20 mouse cellular contexts compared by ENCODE assay signal in genomic region chr8:110788981-110789380, GRCm38 (mm10). TPM values are rescaled to one million over a fixed set of nuclear protein-coding genes. Genes with fewer than 3 reads are reported as not detected.
DNase-seq lines count a peak whose midpoint lies in the region; ATAC-seq and TF ChIP-seq lines count a peak whose summit lies in the region.
"Had no signal": no experiment of that assay in that cellular context is flagged by ENCODE, and none has a peak within 500 bp of the region (broad histone marks: within the 10 kb centered on the region; RNA-seq: fewer than 3 reads in every experiment).

No protein-coding gene starts in this region.

- no peaks in the 10 kb centered on the region for H3K27me3 ChIP-seq in intestine, embryonic 16.5 days (replicated peaks; ENCODE audit: control insufficient read depth, insufficient read depth, low read length)
- no peaks in the 10 kb centered on the region for H3K27me3 ChIP-seq in intestine, embryonic 15.5 days (replicated peaks)
- peaks cover 17% of the 10 kb centered on the region for H3K27me3 ChIP-seq in E14TG2a.4 (ENCODE audit: insufficient read depth, low read length)
- no peaks in the 10 kb centered on the region for H3K27me3 ChIP-seq in embryonic facial prominence, embryonic 15.5 days
- no peaks in the 10 kb centered on the region for H3K27me3 ChIP-seq in kidney, adult 2 months (replicated peaks; ENCODE audit: control insufficient read depth, insufficient read depth, low read length)
- H3K27me3 ChIP-seq: embryonic facial prominence, embryonic 12.5 days; forebrain, embryonic 12.5 days; heart, embryonic 13.5 days; limb, embryonic 12.5 days; midbrain, embryonic 12.5 days had no signal

- no peak for ATAC-seq in intestine, embryonic 16.5 days
- ATAC-seq in intestine, embryonic 15.5 days = no peak
- ATAC-seq in embryonic facial prominence, embryonic 15.5 days (ENCODE audit: insufficient number of reproducible peaks, low FRiP score, low TSS enrichment, low read depth) = no peak

- DNase-seq in gastrocnemius, adult 2 months = no peak
- DNase-seq in gastrocnemius, postnatal 36 days = no peak
- no peak for DNase-seq in kidney, adult 2 months
- DNase-seq in adrenal gland, postnatal 25 days = no peak
- DNase-seq: kidney, adult 18-20 months; kidney, postnatal 36 days; lung, postnatal 14 days; thymus, postnatal 25 days had no signal

- no peaks in the 10 kb centered on the region for H3K36me3 ChIP-seq in intestine, embryonic 16.5 days (ENCODE audit: control insufficient read depth, insufficient read depth, low read length)
- no peaks in the 10 kb centered on the region for H3K36me3 ChIP-seq in intestine, embryonic 15.5 days
- H3K36me3 ChIP-seq in E14TG2a.4 (ENCODE audit: insufficient read depth, low read length) = no peaks in the 10 kb centered on the region
- no peaks in the 10 kb centered on the region for H3K36me3 ChIP-seq in embryonic facial prominence, embryonic 15.5 days
- no peaks in the 10 kb centered on the region for H3K36me3 ChIP-seq in kidney, adult 2 months (ENCODE audit: control insufficient read depth, insufficient read depth, low read length)
- H3K36me3 ChIP-seq: embryonic facial prominence, embryonic 12.5 days; forebrain, embryonic 12.5 days; heart, embryonic 13.5 days; limb, embryonic 12.5 days; midbrain, embryonic 12.5 days had no signal

- TF ChIP-seq CTCF in gastrocnemius, adult 2 months (IDR thresholded peaks at IDR 0.05) = no peak
- TF ChIP-seq CTCF in E14TG2a.4 (conservative IDR thresholded peaks at IDR 0.05; ENCODE audit: low read length) = no peak
- TF ChIP-seq CTCF in kidney, adult 2 months (conservative IDR thresholded peaks at IDR 0.05; ENCODE audit: insufficient read depth, insufficient read length, low read depth, low read length) = no peak

- peak overlapping the region; percentile 5; the same call in 1 of the 2 replicates for H3K4me3 ChIP-seq in gastrocnemius, adult 2 months
- no peak overlapping the region for H3K4me3 ChIP-seq in intestine, embryonic 16.5 days (ENCODE audit: low read length)
- no peak overlapping the region for H3K4me3 ChIP-seq in intestine, embryonic 15.5 days (replicated peaks)
- H3K4me3 ChIP-seq in E14TG2a.4 (replicated peaks; ENCODE audit: low read length) = peak overlapping the region; percentile 62
- H3K4me3 ChIP-seq in embryonic facial prominence, embryonic 15.5 days (replicated peaks) = no peak overlapping the region
- no peak overlapping the region for H3K4me3 ChIP-seq in kidney, adult 2 months (ENCODE audit: insufficient read depth, low read depth, low read length)
- H3K4me3 ChIP-seq: embryonic facial prominence, embryonic 12.5 days; forebrain, embryonic 12.5 days; heart, embryonic 13.5 days; left cerebral cortex, adult 2 months; limb, embryonic 12.5 days; midbrain, embryonic 12.5 days had no signal

- TF ChIP-seq POLR2A in kidney, adult 2 months (IDR thresholded peaks at IDR 0.05; ENCODE audit: low read depth, low read length) = no peak

- no peak overlapping the region for H3K4me2 ChIP-seq in intestine, embryonic 16.5 days (ENCODE audit: low read depth, low read length)
- no peak overlapping the region for H3K4me2 ChIP-seq in intestine, embryonic 15.5 days (replicated peaks)
- H3K4me2 ChIP-seq in embryonic facial prominence, embryonic 15.5 days (replicated peaks) = no peak overlapping the region; the same call in 1 of the 2 replicates
- H3K4me2 ChIP-seq: embryonic facial prominence, embryonic 12.5 days; forebrain, embryonic 12.5 days; heart, embryonic 13.5 days; hindbrain, embryonic 14.5 days; limb, embryonic 12.5 days; midbrain, embryonic 12.5 days had no signal

- peaks cover 30% of the 10 kb centered on the region for H3K4me1 ChIP-seq in intestine, embryonic 16.5 days (ENCODE audit: control insufficient read depth, insufficient read depth, low read length)
- peaks cover 18% of the 10 kb centered on the region for H3K4me1 ChIP-seq in intestine, embryonic 15.5 days (replicated peaks)
- H3K4me1 ChIP-seq in E14TG2a.4 (replicated peaks; ENCODE audit: low read depth, low read length) = peaks cover 40% of the 10 kb centered on the region
- H3K4me1 ChIP-seq in embryonic facial prominence, embryonic 15.5 days = peaks cover 38% of the 10 kb centered on the region
- peaks cover 37% of the 10 kb centered on the region for H3K4me1 ChIP-seq in kidney, adult 2 months (ENCODE audit: control insufficient read depth, insufficient read depth, low read length)
- H3K4me1 ChIP-seq: embryonic facial prominence, embryonic 12.5 days; forebrain, embryonic 12.5 days; midbrain, embryonic 12.5 days had no signal

- 49% methylated on average over 12 of the region's 12 CpGs for WGBS in intestine, embryonic 16.5 days
- 55% methylated on average over 12 of the region's 12 CpGs for WGBS in intestine, embryonic 15.5 days
- WGBS in embryonic facial prominence, embryonic 15.5 days = 50% methylated on average over 12 of the region's 12 CpGs
- WGBS in kidney, adult 2 months = 77% methylated on average over 12 of the region's 12 CpGs

- 0 out of 2 replicates have a peak overlapping the region, but pooled peaks have one; percentile 3 for H3K9ac ChIP-seq in intestine, embryonic 16.5 days (ENCODE audit: low read depth, low read length)
- H3K9ac ChIP-seq in intestine, embryonic 15.5 days = no peak overlapping the region
- H3K9ac ChIP-seq in embryonic facial prominence, embryonic 15.5 days = no peak overlapping the region
- H3K9ac ChIP-seq: embryonic facial prominence, embryonic 12.5 days; forebrain, embryonic 12.5 days; heart, embryonic 13.5 days; hindbrain, embryonic 14.5 days; limb, embryonic 12.5 days; midbrain, embryonic 12.5 days had no signal

- H3K9me3 ChIP-seq in intestine, embryonic 16.5 days (ENCODE audit: control insufficient read depth, low read length) = no peaks in the 10 kb centered on the region
- H3K9me3 ChIP-seq in intestine, embryonic 15.5 days = no peaks in the 10 kb centered on the region
- H3K9me3 ChIP-seq in E14TG2a.4 (ENCODE audit: low read length) = no peaks in the 10 kb centered on the region
- H3K9me3 ChIP-seq in embryonic facial prominence, embryonic 15.5 days (replicated peaks) = no peaks in the 10 kb centered on the region
- H3K9me3 ChIP-seq: embryonic facial prominence, embryonic 12.5 days; forebrain, embryonic 12.5 days; heart, embryonic 13.5 days; limb, embryonic 12.5 days; midbrain, embryonic 12.5 days had no signal

- peak overlapping the region; percentile 70 for H3K27ac ChIP-seq in gastrocnemius, adult 2 months
- H3K27ac ChIP-seq in intestine, embryonic 16.5 days (ENCODE audit: low read length) = no peak overlapping the region
- no peak overlapping the region for H3K27ac ChIP-seq in intestine, embryonic 15.5 days
- peak overlapping the region; percentile 58 for H3K27ac ChIP-seq in embryonic facial prominence, embryonic 15.5 days (replicated peaks)
- no peak overlapping the region for H3K27ac ChIP-seq in kidney, adult 2 months (ENCODE audit: insufficient read depth, low read depth, low read length)
- H3K27ac ChIP-seq: embryonic facial prominence, embryonic 12.5 days; forebrain, embryonic 12.5 days; heart, embryonic 13.5 days; hindbrain, embryonic 14.5 days; left cerebral cortex, adult 2 months; limb, embryonic 12.5 days; midbrain, embryonic 12.5 days; stomach, postnatal 0 days had no signal

- intact Hi-C loops in gastrocnemius, adult 2 months (cut with DNase I) = no loop called here
- intact Hi-C loops in gastrocnemius, postnatal 36 days (cut with DNase I) = no loop called here

RNA-seq across cellular contexts. Expression of gene Il34, which starts 16.7 kb away (rescaled TPM):
- total RNA-seq in gastrocnemius, adult 2 months (2021) = 1 to 10 TPM; 5.2 TPM
- total RNA-seq in gastrocnemius, postnatal 36 days (2021) = 1 to 10 TPM; 4.8 TPM
- 2.0 and 2.4 TPM in 2 replicates for polyA plus RNA-seq in intestine, embryonic 16.5 days (2015; fragmentation: Nextera tagmentation; extraction: Ambion mirVana)
- 1.1 and 2.6 TPM in 2 replicates for polyA plus RNA-seq in intestine, embryonic 15.5 days (2015; fragmentation: Nextera tagmentation; extraction: Ambion mirVana)
- 4.9 and 5.3 TPM in 2 replicates for polyA plus RNA-seq in embryonic facial prominence, embryonic 15.5 days (2015; fragmentation: Nextera tagmentation; extraction: Ambion mirVana)
- 21.8 and 26.3 TPM in 2 replicates for polyA plus RNA-seq in kidney, adult 2 months (2012; rRNA removed)
- 21.6 and 38.6 TPM in 2 replicates for total RNA-seq in adrenal gland, postnatal 25 days (2021)

RNA-seq across cellular contexts. Expression of gene Cog4, which starts 57.4 kb away (rescaled TPM):
- total RNA-seq in gastrocnemius, adult 2 months (2021) = 10 to 100 TPM; 60.3 to 64.2 TPM
- 10 to 100 TPM; 57.2 to 59.1 TPM for total RNA-seq in gastrocnemius, postnatal 36 days (2021)
- 78.5 and 79.3 TPM in 2 replicates for polyA plus RNA-seq in intestine, embryonic 16.5 days (2015; fragmentation: Nextera tagmentation; extraction: Ambion mirVana)
- polyA plus RNA-seq in intestine, embryonic 15.5 days (2015; fragmentation: Nextera tagmentation; extraction: Ambion mirVana) = 69.0 and 69.5 TPM in 2 replicates
- 76.1 and 79.9 TPM in 2 replicates for polyA plus RNA-seq in embryonic facial prominence, embryonic 15.5 days (2015; fragmentation: Nextera tagmentation; extraction: Ambion mirVana)
- 40.1 and 42.9 TPM in 2 replicates for polyA plus RNA-seq in kidney, adult 2 months (2012; rRNA removed)
- total RNA-seq in adrenal gland, postnatal 25 days (2021) = 75.8 and 100 TPM in 2 replicates

RNA-seq across cellular contexts. Expression of gene Sf3b3, which starts 57.6 kb away (rescaled TPM):
- total RNA-seq in gastrocnemius, adult 2 months (2021) = 10 to 100 TPM; 16.9 to 19.7 TPM
- total RNA-seq in gastrocnemius, postnatal 36 days (2021) = 10 to 100 TPM; 16.5 to 18.5 TPM
- polyA plus RNA-seq in intestine, embryonic 16.5 days (2015; fragmentation: Nextera tagmentation; extraction: Ambion mirVana) = 107 and 114 TPM in 2 replicates
- 123 and 126 TPM in 2 replicates for polyA plus RNA-seq in intestine, embryonic 15.5 days (2015; fragmentation: Nextera tagmentation; extraction: Ambion mirVana)
- 128 and 130 TPM in 2 replicates for polyA plus RNA-seq in embryonic facial prominence, embryonic 15.5 days (2015; fragmentation: Nextera tagmentation; extraction: Ambion mirVana)
- 22.6 and 25.9 TPM in 2 replicates for polyA plus RNA-seq in kidney, adult 2 months (2012; rRNA removed)
- 81.6 and 86.5 TPM in 2 replicates for total RNA-seq in adrenal gland, postnatal 25 days (2021)

Comparison
In these comparisons a context has a peak if more than half of its experiments do, and no peak if none do; other contexts are left out.
1. H3K27ac ChIP-seq: peak in gastrocnemius, adult 2 months (single experiment) and embryonic facial prominence, embryonic 15.5 days (single experiment); none in intestine, embryonic 16.5 days (single experiment), intestine, embryonic 15.5 days (single experiment) and kidney, adult 2 months (single experiment).
2. H3K4me3 ChIP-seq: peak in gastrocnemius, adult 2 months (single experiment) and E14TG2a.4 (single experiment); none in intestine, embryonic 16.5 days (single experiment), intestine, embryonic 15.5 days (single experiment), embryonic facial prominence, embryonic 15.5 days (single experiment) and kidney, adult 2 months (single experiment).